Mouse (Mus musculus): ENCODE data around the gene Kmt5b. TPM values are rescaled to one million over a fixed set of nuclear protein-coding genes. Genes with fewer than 3 reads are reported as not detected.

Kmt5b gene
- polyA plus RNA-seq, 1 experiment from 2014 or later = 18.9 TPM

DNA sequence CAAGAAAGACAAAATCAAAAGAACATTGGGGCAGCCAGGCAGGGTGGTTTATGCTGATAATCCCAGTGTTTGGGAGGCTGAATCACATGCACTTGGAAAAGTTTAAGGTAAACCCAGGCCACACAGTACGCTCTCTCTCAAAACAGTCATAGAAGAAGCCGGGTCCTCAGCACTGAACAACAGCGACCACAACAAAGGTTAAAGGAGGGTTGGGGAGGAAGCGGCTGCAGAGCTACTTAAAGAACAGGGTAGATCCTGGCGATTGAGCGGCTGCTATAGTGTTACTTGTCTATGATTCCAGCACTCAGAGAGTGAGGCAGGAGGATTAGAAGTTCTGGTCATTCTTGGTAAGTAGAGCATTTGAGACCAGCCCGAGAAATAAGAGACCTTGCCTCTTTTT is 38.3 kb downstream of the Kmt5b start:
- Histone ChIP-seq H3K4me2 (ENCODE audit: low read depth, low read length) (no peak overlapping the region), H3K36me3 (ENCODE audit: control insufficient read depth, insufficient read depth) (peaks cover 52% of the 10 kb centered on the region)
- 86% methylated on average over 7 of the region's 7 CpGs for WGBS

DNA sequence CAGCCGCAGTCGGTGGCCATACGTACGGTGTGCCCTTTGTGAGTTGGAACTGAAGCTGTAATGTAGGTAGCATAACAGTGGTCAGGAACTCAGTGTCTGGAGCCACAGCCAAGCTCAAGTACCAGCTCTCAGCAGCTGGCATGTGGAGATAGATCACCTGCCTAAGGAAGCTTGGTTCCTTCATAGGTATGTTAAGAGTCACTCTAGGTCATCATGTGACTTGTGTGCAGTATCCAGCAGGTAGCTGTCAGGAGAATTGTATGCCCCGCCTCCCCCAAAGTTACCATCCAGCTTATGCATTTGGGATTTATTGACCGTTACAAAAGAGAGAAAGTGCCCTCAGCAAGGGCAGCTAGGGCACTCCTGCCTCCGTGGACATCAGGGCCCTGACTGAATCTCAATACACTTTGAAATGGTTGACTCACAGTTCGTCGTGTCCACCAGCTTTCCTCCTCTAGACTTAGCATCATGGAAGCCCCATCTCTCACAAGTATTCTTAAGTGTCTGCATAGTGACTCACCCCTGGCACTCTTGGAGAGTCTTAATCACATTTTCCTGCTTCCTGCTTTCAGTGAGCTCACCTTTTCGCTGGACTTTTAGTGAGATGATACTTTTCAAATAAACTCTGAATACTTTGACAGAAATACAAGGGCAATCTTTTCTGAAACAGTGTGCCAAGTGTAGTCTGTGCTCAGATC is 43.5 kb downstream of the Kmt5b start:
- H3K4me1 ChIP-seq (ENCODE audit: control insufficient read depth, insufficient read depth, low read length) = peaks cover 4% of the 10 kb centered on the region; the same call in 1 of the 2 replicates
- H3K9ac ChIP-seq (ENCODE audit: low read length) = no peak overlapping the region
- no peak overlapping the region for H3K4me3 ChIP-seq (ENCODE audit: low read length)
- H3K4me2 ChIP-seq (ENCODE audit: low read depth, low read length) = no peak overlapping the region
- 89% methylated on average over 10 of the region's 10 CpGs for WGBS
- no peaks in the 10 kb centered on the region for H3K9me3 ChIP-seq (replicated peaks; ENCODE audit: control insufficient read depth, low read length)
- no peaks in the 10 kb centered on the region for H3K27me3 ChIP-seq (ENCODE audit: control insufficient read depth, insufficient read depth, low read length)
- no peak overlapping the region for H3K27ac ChIP-seq (ENCODE audit: low read length)
- ATAC-seq (replicated peaks; ENCODE audit: extremely low read depth, insufficient read depth, low FRiP score) = no peak
- peaks cover 26% of the 10 kb centered on the region for H3K36me3 ChIP-seq (ENCODE audit: control insufficient read depth, insufficient read depth)

More for the DNA sequence above, 38.3 kb downstream of the Kmt5b start:
- no peak for ATAC-seq (replicated peaks; ENCODE audit: extremely low read depth, insufficient read depth, low FRiP score)
- no peak overlapping the region for H3K27ac ChIP-seq (ENCODE audit: low read length)
- H3K4me3 ChIP-seq (ENCODE audit: low read length) = no peak overlapping the region
- H3K27me3 ChIP-seq (ENCODE audit: control insufficient read depth, insufficient read depth, low read length) = no peaks in the 10 kb centered on the region
- no peaks in the 10 kb centered on the region for H3K9me3 ChIP-seq (replicated peaks; ENCODE audit: control insufficient read depth, low read length)
- H3K9ac ChIP-seq (ENCODE audit: low read length) = no peak overlapping the region
- H3K4me1 ChIP-seq (ENCODE audit: control insufficient read depth, insufficient read depth, low read length) = no peaks in the 10 kb centered on the region

DNA sequence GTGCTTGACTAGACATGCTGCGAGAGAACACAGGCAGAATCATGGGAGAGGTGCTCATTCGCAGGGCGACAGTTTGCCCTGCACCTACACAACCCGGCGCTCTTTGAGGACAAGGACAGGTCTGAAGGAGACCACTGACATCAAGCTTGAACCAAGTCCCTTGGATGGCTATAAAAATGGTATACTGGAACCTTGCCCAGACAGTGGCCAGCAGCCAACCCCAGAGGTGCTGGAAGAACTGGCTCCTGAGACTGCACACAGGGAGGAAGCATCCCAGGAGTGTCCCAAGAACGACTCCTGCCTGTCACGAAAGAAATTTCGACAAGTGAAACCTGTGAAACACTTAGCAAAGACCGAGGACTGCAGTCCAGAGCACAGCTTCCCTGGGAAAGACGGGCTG is 47.2 kb downstream of the Kmt5b start:
- no peak overlapping the region for H3K27ac ChIP-seq (ENCODE audit: low read length)
- no peaks in the 10 kb centered on the region for H3K9me3 ChIP-seq (replicated peaks; ENCODE audit: control insufficient read depth, low read length)
- peaks cover 4% of the 10 kb centered on the region; the same call in 1 of the 2 replicates for H3K4me1 ChIP-seq (ENCODE audit: control insufficient read depth, insufficient read depth, low read length)
- no peak overlapping the region for H3K4me2 ChIP-seq (ENCODE audit: low read depth, low read length)
- ATAC-seq (replicated peaks; ENCODE audit: extremely low read depth, insufficient read depth, low FRiP score) = no peak; the same call in 1 of the 2 replicates
- no peaks in the 10 kb centered on the region for H3K27me3 ChIP-seq (ENCODE audit: control insufficient read depth, insufficient read depth, low read length)
- H3K9ac ChIP-seq (ENCODE audit: low read length) = no peak overlapping the region
- no peak overlapping the region for H3K4me3 ChIP-seq (ENCODE audit: low read length)
- H3K36me3 ChIP-seq (ENCODE audit: control insufficient read depth, insufficient read depth) = peaks cover 9% of the 10 kb centered on the region; the same call in 1 of the 2 replicates
- 70% methylated on average over 10 of the region's 10 CpGs for WGBS

DNA sequence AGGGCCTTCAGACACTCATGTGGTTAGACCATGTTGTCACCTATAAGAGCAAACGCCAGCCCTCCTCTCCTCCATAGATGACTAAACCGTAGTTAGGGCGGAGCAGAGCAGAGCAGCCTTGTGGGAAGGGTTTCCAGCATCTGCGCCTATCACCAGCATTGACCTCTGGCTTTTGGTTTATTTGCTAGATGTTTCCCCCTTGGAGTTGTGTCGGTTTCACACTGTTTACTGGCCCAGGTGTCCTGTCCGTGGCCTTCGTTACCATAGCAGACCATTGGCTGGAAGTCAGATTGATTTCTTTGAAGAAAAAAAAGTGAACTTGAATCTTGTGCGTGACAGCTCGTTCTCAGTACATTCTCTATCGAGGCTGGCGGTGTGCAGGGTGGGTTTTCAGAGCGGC is 48.6 kb downstream of the Kmt5b start:
- no peak for ATAC-seq (replicated peaks; ENCODE audit: extremely low read depth, insufficient read depth, low FRiP score)
- peaks cover 6% of the 10 kb centered on the region; the same call in 1 of the 2 replicates for H3K4me1 ChIP-seq (ENCODE audit: control insufficient read depth, insufficient read depth, low read length)
- no peaks in the 10 kb centered on the region for H3K9me3 ChIP-seq (replicated peaks; ENCODE audit: control insufficient read depth, low read length)
- H3K27me3 ChIP-seq (ENCODE audit: control insufficient read depth, insufficient read depth, low read length) = no peaks in the 10 kb centered on the region
- H3K4me3 ChIP-seq (ENCODE audit: low read length) = no peak overlapping the region
- WGBS = 89% methylated on average over 12 of the region's 12 CpGs
- peaks cover 9% of the 10 kb centered on the region; the same call in 1 of the 2 replicates for H3K36me3 ChIP-seq (ENCODE audit: control insufficient read depth, insufficient read depth)
- H3K9ac ChIP-seq (ENCODE audit: low read length) = no peak overlapping the region
- no peak overlapping the region for H3K27ac ChIP-seq (ENCODE audit: low read length)
- no peak overlapping the region for H3K4me2 ChIP-seq (ENCODE audit: low read depth, low read length)

DNA sequence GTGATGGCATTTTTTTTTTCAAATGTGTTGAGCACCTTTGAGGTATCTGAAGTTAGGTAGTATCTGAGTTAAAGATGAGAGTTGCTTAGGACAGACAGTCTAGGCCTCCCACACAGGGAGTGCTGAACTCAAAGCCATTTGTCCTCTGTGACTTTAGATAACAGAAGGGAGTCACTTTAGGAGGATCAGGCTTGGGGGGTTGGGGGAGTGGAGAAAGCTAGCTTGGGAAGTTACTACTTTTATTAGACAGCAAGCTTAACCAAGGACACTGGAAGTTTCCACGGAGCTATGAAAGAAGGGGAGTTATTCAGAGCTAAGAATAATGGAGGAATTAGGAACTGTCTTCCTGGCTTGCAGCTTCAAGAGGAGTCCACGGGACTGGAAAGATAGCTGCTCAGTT is 51.9 kb downstream of the Kmt5b start:
- no peaks in the 10 kb centered on the region for H3K9me3 ChIP-seq (replicated peaks; ENCODE audit: control insufficient read depth, low read length)
- H3K9ac ChIP-seq (ENCODE audit: low read length) = no peak overlapping the region
- H3K27ac ChIP-seq (ENCODE audit: low read length) = no peak overlapping the region
- H3K4me2 ChIP-seq (ENCODE audit: low read depth, low read length) = no peak overlapping the region
- ATAC-seq (replicated peaks; ENCODE audit: extremely low read depth, insufficient read depth, low FRiP score) = no peak
- H3K27me3 ChIP-seq (ENCODE audit: control insufficient read depth, insufficient read depth, low read length) = no peaks in the 10 kb centered on the region
- peaks cover 9% of the 10 kb centered on the region; the same call in 1 of the 2 replicates for H3K36me3 ChIP-seq (ENCODE audit: control insufficient read depth, insufficient read depth)
- WGBS = 43% methylated on average over 2 of the region's 2 CpGs
- no peak overlapping the region for H3K4me3 ChIP-seq (ENCODE audit: low read length)
- peaks cover 6% of the 10 kb centered on the region; the same call in 1 of the 2 replicates for H3K4me1 ChIP-seq (ENCODE audit: control insufficient read depth, insufficient read depth, low read length)

DNA sequence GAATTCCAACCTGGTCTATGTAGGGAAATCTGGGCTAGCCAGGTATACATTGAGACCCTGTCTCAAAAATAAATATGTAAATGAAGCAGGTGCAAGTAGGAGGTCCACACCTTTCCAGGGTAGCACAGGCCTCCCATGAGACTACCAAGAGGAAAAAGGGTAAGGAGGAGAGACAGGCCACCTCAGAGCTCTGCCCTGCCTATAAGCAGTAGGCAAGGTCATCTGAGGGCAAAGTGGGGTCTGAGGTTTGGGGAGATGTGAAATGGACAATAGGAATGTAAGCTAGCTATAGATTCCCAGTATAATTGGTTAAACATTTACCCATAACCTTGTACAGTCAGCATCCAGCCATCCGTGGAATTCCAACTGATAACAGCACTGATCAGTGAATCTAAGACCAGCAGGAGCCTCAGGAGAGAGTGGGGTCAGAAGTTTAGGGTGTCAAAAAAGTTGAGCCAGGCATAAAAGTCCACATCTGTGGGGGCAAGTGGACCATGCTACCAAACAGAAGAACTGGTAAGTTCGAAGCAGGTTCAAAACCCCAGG is 52.8 kb downstream of the Kmt5b start:
- WGBS = 53% methylated on average over 2 of the region's 2 CpGs
- ATAC-seq (replicated peaks; ENCODE audit: extremely low read depth, insufficient read depth, low FRiP score) = no peak
- Histone ChIP-seq H3K27me3 (ENCODE audit: control insufficient read depth, insufficient read depth, low read length) (no peaks in the 10 kb centered on the region), H3K4me2 (ENCODE audit: low read depth, low read length) (no peak overlapping the region), H3K4me1 (ENCODE audit: control insufficient read depth, insufficient read depth, low read length) (0 out of 2 replicates have a peak, but pooled peaks cover 2% of the 10 kb centered on the region), H3K27ac (ENCODE audit: low read length) (no peak overlapping the region), H3K4me3 (ENCODE audit: low read length) (no peak overlapping the region), H3K9me3 (replicated peaks; ENCODE audit: control insufficient read depth, low read length) (no peaks in the 10 kb centered on the region), H3K9ac (ENCODE audit: low read length) (no peak overlapping the region), H3K36me3 (ENCODE audit: control insufficient read depth, insufficient read depth) (peaks cover 6% of the 10 kb centered on the region; the same call in 1 of the 2 replicates)

DNA sequence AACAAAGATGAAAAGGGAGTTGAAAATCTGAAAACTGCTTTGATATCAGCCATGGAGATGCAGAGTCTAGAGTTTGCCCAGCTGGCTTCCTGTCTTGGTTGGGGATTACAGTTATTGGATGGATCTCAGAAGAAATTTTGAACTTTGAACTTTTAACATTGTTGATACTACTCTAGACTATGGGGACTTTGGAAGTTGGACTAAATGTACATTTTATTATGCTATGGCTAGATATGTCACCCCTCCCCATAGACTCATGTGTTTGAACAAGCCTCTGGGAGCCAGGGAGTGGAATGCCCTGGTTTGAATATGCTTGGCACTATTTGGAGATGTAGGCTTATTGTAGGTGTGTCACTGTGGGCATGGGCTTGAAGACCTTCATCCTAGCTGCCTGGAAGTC is 57.8 kb downstream of the Kmt5b start:
- no peaks in the 10 kb centered on the region for H3K36me3 ChIP-seq (ENCODE audit: control insufficient read depth, insufficient read depth)
- ATAC-seq (replicated peaks; ENCODE audit: extremely low read depth, insufficient read depth, low FRiP score) = no peak

DNA sequence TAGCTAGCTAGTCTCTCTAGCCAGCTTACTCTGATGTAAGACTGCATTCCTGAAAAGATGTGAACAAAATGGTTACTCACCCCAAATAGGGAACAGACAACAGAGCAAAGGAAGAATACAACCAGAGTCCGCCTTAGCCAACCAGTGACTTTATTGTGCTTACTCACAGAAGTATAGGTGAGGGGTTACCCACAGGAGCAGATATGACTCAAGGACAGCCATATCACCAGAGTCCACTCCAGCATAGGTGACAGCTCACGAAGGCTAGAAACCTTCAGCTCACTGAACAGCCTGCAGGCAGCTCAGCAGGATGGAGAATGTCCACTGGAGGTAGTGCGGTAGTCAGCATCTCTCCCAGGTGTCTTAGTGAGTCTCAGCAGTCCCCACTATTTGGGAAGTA is 62.6 kb downstream of the Kmt5b start:
- no peaks in the 10 kb centered on the region for H3K9me3 ChIP-seq (replicated peaks; ENCODE audit: control insufficient read depth, low read length)
- H3K36me3 ChIP-seq (ENCODE audit: control insufficient read depth, insufficient read depth) = no peaks in the 10 kb centered on the region
- ATAC-seq (replicated peaks; ENCODE audit: extremely low read depth, insufficient read depth, low FRiP score) = no peak
- no peak overlapping the region for H3K4me2 ChIP-seq (ENCODE audit: low read depth, low read length)
- H3K27me3 ChIP-seq (ENCODE audit: control insufficient read depth, insufficient read depth, low read length) = no peaks in the 10 kb centered on the region
- no peak overlapping the region for H3K9ac ChIP-seq (ENCODE audit: low read length)
- 79% methylated on average over 3 of the region's 3 CpGs for WGBS
- no peak overlapping the region for H3K4me3 ChIP-seq (ENCODE audit: low read length)
- H3K4me1 ChIP-seq (ENCODE audit: control insufficient read depth, insufficient read depth, low read length) = peaks cover 4% of the 10 kb centered on the region; the same call in 1 of the 2 replicates
- no peak overlapping the region for H3K27ac ChIP-seq (ENCODE audit: low read length)

More for the DNA sequence above, 57.8 kb downstream of the Kmt5b start:
- no peak overlapping the region for H3K9ac ChIP-seq (ENCODE audit: low read length)
- no peak overlapping the region for H3K4me3 ChIP-seq (ENCODE audit: low read length)
- H3K27ac ChIP-seq (ENCODE audit: low read length) = no peak overlapping the region
- no peaks in the 10 kb centered on the region for H3K9me3 ChIP-seq (replicated peaks; ENCODE audit: control insufficient read depth, low read length)
- no peaks in the 10 kb centered on the region for H3K27me3 ChIP-seq (ENCODE audit: control insufficient read depth, insufficient read depth, low read length)
- H3K4me1 ChIP-seq (ENCODE audit: control insufficient read depth, insufficient read depth, low read length) = 0 out of 2 replicates have a peak, but pooled peaks cover under 1% of the 10 kb centered on the region
- H3K4me2 ChIP-seq (ENCODE audit: low read depth, low read length) = no peak overlapping the region

DNA sequence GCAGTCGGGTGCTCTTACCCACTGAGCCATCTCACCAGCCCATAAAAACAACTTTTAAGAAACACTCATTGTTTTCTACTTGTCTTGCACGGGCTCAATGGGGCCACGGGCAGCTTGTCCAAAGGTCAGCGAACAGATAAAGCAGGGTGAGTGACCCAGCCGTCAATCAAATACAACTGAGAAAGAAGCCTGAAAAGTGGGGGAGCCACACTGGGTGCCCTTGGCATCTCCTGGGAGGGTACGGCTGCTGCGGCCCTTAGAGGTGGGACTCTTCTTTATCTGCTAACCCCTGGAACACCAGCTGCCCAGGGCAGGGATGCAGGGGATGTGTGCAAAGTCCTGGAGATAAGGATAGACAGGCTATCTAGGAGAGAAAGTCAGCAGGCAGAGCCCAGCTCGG is 64.5 kb downstream of the Kmt5b start:
- Histone ChIP-seq H3K9me3 (replicated peaks; ENCODE audit: control insufficient read depth, low read length) (no peaks in the 10 kb centered on the region), H3K36me3 (ENCODE audit: control insufficient read depth, insufficient read depth) (no peaks in the 10 kb centered on the region), H3K4me3 (ENCODE audit: low read length) (no peak overlapping the region), H3K27ac (ENCODE audit: low read length) (no peak overlapping the region), H3K9ac (ENCODE audit: low read length) (no peak overlapping the region), H3K4me2 (ENCODE audit: low read depth, low read length) (no peak overlapping the region), H3K27me3 (ENCODE audit: control insufficient read depth, insufficient read depth, low read length) (no peaks in the 10 kb centered on the region), H3K4me1 (ENCODE audit: control insufficient read depth, insufficient read depth, low read length) (peaks cover 4% of the 10 kb centered on the region; the same call in 1 of the 2 replicates)
- no peak for ATAC-seq (replicated peaks; ENCODE audit: extremely low read depth, insufficient read depth, low FRiP score)
- WGBS = 70% methylated on average over 8 of the region's 8 CpGs
